Mouse (Mus musculus): ENCODE data around the gene Kcnq1.

DNA sequence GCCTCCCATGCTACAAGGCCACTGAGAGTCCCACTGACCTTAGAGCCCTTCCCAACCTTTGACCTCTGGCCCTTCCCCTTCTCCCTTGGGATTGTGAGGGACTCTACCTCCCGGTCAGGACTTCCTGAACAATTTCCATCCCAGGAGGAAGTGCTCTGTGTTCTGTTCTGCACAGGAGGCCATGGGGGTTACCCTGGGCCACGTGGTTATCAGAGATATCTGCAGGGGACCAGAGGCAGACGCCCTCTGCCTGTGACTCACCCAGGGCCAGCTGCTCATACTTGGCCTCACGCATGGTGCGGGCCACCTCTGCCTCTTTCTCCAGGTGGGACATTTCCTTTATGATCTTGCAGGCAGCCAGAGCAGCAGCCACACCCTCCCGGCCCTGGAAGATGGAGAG is 24.1 kb upstream of the Kcnq1 start:
- no peak for TF ChIP-seq EP300 (IDR thresholded peaks at IDR 0.05; ENCODE audit: low read depth)
- TF ChIP-seq CTCF (IDR thresholded peaks at IDR 0.05; ENCODE audit: low read depth) = no peak
